Mouse (Mus musculus): ENCODE measurements around the gene Snrpa. TPM values are rescaled to one million over a fixed set of nuclear protein-coding genes. Genes with fewer than 3 reads are reported as not detected.
"Not testable (repeated sequence)": the region's sequence is repeated elsewhere in the genome, so short reads cannot be mapped to it uniquely, and the experiment has no call there.

The Snrpa gene
- 10 to 100 TPM; 83.1 to 89.2 TPM for total RNA-seq (2021)

GRCm38 (mm10) chr7:27195681-27196611 lies at the start of gene Snrpa, which contains the start of gene BC024978:
TSS of gene Snrpa (minus strand) at chr7:27196271.
TSS of gene BC024978 (plus strand) at chr7:27195781.
- DNase-seq (ENCODE audit: extremely low spot score in 1 of 2, low spot score in 1 of 2) = peak; percentile 82 to 87

GRCm38 (mm10) chr7:27244088-27244487 lies 48.0 kb upstream of the Snrpa start:
- not testable (repeated sequence) for DNase-seq (ENCODE audit: extremely low spot score in 1 of 2, low spot score in 1 of 2)

DNA sequence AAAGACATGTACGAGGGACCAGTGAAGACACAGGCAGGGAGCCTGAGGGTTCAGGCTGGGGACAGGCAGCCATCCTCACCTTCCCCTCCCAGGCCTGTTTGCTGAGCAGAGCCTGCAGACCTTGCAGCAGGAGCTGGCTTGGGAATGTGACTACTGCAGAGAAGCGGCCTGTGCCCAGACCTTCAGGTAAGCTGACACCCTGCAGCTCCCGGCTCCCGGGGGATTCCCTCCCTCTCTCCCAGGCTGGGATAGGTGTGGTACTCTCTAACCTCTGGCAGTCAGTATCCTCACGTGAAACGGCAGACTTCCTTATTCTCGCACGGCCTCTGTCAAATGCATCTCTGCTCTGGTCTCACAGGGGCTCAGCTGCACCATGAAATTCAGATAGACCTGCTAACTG lies 47.1 kb upstream of the Snrpa start:
- DNase-seq (ENCODE audit: extremely low spot score in 1 of 2, low spot score in 1 of 2) = no peak

DNA sequence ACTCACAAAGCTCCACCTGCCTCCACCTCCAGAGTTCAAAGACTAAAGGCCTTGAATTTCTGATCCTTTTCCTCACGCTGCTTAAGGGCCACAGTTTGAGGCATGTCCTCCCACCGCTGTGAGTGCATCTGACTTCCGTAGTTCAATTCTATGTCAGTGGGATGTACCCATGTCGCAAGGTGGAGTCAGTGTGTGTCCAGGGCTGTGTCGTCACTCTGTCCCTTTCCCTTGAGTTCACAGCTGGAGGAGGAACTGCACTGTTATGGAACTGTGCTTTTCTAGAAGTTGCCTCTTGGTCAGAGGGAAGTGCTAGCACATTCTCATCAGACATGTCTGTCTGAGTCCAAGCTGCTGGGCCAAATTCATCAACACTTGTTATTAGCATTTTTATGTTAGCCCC lies 42.5 kb upstream of the Snrpa start:
- no peak for DNase-seq (ENCODE audit: extremely low spot score in 1 of 2, low spot score in 1 of 2)

GRCm38 (mm10) chr7:27237527-27237926 lies 41.5 kb upstream of the Snrpa start:
- DNase-seq (ENCODE audit: extremely low spot score in 1 of 2, low spot score in 1 of 2) = no peak

- DNase-seq (ENCODE audit: extremely low spot score in 1 of 2, low spot score in 1 of 2) = no peak
Measured at GRCm38 (mm10) chr7:27235726-27236125, 39.7 kb upstream of the Snrpa start.

- no peak for DNase-seq (ENCODE audit: extremely low spot score in 1 of 2, low spot score in 1 of 2)
Measured at GRCm38 (mm10) chr7:27233300-27233699, 37.2 kb upstream of the Snrpa start.

GRCm38 (mm10) chr7:27232781-27233281 lies 36.8 kb upstream of the Snrpa start, which contains the start of gene Coq8b:
TSS of gene Coq8b (plus strand) at chr7:27233023.
- peak; percentile 78 to 85 for DNase-seq (ENCODE audit: extremely low spot score in 1 of 2, low spot score in 1 of 2)

DNA sequence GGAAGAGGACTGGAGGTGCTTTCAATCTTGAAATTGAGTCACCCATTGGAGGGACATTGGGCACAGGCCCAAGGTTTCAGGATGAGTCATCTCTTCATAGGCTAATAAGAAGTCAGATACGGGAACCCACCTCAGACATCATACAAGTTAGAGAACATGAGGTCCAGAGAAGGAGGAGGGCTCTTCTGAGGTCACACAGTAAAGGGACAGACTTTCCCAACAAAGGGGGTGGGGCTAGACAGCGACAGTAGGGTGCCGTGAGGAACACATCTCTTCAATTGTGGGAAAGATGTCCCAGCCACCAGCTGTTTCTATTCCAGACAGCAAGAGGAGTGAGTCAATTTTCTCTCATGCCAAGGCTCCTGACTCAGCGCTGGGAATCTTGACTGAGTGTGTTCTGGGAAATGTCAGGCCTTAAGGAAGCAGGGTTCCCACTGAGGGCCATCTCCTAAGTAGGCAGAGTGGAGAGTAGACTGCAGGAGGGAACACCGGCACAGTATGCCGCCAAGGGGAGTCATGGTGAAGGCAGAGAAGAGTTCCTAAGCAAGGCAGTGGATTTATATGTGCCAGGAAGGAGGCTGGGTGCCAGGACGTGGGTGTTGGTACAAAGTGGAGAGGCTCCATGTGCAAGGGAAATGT lies 35.7 kb upstream of the Snrpa start:
- peak; percentile 48 to 63 for DNase-seq (ENCODE audit: extremely low spot score in 1 of 2, low spot score in 1 of 2)

DNA sequence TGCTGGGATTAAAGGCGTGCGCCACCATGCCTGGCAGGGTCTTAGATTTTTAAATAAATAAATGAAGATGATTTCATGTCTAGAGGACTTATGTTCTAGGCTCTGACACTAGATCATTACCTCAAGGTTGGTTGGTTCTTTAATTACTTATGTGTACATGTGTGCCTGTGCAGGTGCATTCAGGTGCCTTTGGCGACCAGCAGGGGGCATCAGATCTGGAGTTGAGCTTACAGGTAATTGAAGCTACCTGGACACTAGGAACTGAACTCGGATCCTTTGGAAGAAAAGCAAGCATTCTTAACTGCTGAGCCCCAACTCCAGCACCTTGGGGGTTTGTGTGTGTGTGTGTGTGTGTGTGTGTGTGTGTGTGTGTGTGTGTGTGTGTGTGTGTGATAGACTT lies 34.7 kb upstream of the Snrpa start:
- DNase-seq (ENCODE audit: extremely low spot score in 1 of 2, low spot score in 1 of 2) = no peak

GRCm38 (mm10) chr7:27228865-27229264 lies 32.8 kb upstream of the Snrpa start:
- DNase-seq (ENCODE audit: extremely low spot score in 1 of 2, low spot score in 1 of 2) = no peak

DNA sequence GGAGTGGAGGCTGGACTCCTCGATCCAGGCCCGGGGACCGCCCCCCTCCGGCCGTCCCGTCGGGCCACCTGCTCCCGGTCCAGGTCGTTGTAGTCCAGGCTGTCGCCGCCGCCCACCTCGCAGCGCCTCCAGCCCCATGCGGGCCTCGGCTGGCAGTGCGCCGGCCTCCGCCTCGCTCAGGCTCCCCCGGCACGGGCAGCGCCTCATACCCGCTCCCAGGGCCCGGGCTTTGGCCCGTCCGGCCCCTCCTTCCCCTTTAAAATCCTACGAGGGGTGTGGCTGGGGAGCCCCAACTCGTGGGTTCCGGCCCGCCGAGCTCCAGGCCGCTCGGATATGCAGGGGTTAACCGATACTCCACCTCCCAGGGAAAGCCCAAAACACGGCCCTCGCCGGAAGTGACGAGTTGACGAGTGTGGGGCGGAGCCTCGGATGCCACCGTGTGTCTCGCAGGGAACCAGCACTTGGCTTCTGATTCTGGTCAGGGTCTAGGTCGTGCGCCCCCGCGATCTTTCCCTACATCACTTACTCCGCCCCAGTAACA lies 32.3 kb upstream of the Snrpa start, which contains the start of gene Itpkc:
Gene Itpkc, minus strand, starts transcription at position 381 of the 541 bp plus-strand sequence.
- peak; percentile 78 to 82 for DNase-seq (ENCODE audit: extremely low spot score in 1 of 2, low spot score in 1 of 2)

- no peak for DNase-seq (ENCODE audit: extremely low spot score in 1 of 2, low spot score in 1 of 2)
Measured at GRCm38 (mm10) chr7:27227676-27228075, 31.6 kb upstream of the Snrpa start.

DNA sequence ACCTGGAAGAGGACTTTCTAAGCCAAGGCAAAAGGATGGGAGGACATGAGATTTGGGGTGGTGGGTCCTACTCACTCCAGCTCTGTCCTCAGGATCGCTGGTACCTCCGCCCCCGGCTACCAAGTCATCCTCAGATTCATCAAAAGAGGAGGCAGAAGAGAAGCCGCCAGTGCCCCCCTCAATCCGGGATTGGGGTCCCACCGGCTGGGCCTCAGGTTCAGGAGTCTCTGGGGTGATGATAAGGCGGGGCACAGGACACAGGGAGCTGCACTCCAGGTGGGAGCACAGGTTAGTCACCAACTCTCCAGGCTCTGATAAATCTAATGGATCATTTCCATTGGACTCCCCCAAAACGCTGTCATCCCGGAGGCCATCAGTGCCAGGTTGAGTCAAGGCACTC lies 31.2 kb upstream of the Snrpa start:
- DNase-seq (ENCODE audit: extremely low spot score in 1 of 2, low spot score in 1 of 2) = no peak

- no peak for DNase-seq (ENCODE audit: extremely low spot score in 1 of 2, low spot score in 1 of 2)
Measured at GRCm38 (mm10) chr7:27224877-27225575, 29.0 kb upstream of the Snrpa start.

GRCm38 (mm10) chr7:27222538-27222937 lies 26.5 kb upstream of the Snrpa start:
- DNase-seq (ENCODE audit: extremely low spot score in 1 of 2, low spot score in 1 of 2) = no peak

GRCm38 (mm10) chr7:27221939-27222338 lies 25.9 kb upstream of the Snrpa start:
- no peak for DNase-seq (ENCODE audit: extremely low spot score in 1 of 2, low spot score in 1 of 2)

DNA sequence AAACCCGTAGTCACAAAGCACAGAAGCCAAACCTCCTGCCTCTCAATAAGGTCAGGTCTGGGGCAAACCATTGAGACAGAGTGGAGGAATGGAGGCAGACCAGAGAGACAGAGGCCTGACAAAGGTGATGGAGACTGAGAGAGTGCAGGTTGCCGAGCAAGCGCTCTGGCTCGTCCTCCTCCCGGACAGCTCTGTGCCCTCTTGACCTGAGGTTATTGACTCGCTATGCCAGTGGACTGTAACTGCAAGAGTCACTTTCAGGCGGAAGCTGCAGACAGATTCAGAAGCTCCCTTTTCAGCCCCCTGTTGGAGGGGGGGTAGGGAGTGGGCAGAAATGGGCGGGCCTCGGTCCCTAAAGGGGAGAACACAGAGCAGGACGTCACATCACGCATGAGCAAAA lies 23.9 kb upstream of the Snrpa start:
- DNase-seq (ENCODE audit: extremely low spot score in 1 of 2, low spot score in 1 of 2) = no peak

DNA sequence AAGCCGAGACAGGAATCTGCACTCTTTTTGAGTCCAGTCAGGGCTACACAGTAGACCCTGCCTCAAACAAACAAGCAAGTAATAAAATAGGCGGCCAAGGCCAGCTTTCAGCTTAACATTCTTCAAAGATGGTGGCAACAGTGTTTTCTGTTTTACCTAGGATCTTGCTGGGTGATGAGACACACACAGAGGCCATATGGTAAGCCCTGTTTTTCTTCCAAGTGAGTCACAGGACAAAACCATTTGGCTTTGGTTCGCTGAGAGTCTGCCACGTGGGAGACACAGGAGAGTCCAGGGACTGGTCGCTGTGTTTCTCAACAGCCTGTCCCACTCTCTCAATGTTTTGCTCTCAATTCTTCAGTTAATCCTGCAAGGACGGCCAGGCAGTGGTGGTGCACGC lies 22.5 kb upstream of the Snrpa start:
- DNase-seq (ENCODE audit: extremely low spot score in 1 of 2, low spot score in 1 of 2) = no peak

GRCm38 (mm10) chr7:27212626-27213025 lies 16.6 kb upstream of the Snrpa start:
- DNase-seq (ENCODE audit: extremely low spot score in 1 of 2, low spot score in 1 of 2) = no peak
